Mouse (Mus musculus) inflammation-experienced regulatory T-cells, adult 16 weeks (primary cell): ENCODE data around the gene Rgp1. TPM values are rescaled to one million over a fixed set of nuclear protein-coding genes. Genes with fewer than 3 reads are reported as not detected.

Experiments used
- polyA plus RNA-seq: library from polyadenylated mRNA; unstranded; fragments of 100-300 nt; shearing (Covaris generic); gene quantifications from one replicate; pipeline ENCODE4 v1.2.1, GENCODE M21; 2017

Gene Rgp1
- 21.7 TPM for polyA plus RNA-seq

DNA sequence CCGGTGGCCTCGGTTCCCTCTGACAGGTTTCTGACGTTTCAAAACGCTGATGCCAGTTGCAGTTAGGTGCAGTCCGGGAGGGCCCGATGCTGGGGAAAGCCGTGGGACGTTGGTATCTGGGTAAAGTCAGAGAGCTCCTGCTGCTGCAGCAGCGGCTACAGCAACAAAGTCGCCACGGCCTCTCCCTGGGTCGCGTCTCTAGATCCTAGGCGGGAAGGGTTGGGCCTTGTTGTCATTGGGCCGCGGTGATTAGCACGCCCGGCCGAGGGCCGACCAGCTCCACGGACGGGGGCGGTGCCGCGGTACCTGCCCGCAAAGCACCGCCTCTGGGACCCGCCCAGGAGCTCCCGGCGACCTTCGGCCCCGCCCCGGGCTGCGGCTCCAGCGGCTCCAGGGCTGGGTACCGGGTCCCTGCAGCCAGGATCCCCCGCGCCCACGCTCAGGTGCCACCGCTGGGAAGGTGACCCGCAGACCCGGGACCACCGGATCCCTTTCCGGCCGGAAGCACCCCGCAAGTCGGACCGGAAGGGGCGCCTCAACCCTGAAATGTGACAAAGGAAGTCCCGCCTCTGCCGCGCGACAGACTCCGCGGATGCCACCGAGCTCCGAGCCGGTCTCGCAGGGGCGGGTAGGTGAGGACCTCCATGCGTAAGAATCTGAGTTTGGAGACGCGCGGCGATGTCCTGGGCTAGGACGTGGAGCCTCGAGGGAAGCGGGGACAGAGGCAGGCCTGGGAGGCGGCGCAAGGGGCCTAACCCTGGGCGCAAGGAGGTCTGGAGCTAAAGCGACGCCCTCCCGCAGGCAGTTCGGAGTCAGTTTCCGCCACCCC lies at the start of gene Rgp1, which contains the start of gene Gba2:
Gene Rgp1 (plus strand): TSS at position 340 of the 829 bp plus-strand sequence.
Gene Gba2 (minus strand): TSS at position 498 of the 829 bp plus-strand sequence.

DNA sequence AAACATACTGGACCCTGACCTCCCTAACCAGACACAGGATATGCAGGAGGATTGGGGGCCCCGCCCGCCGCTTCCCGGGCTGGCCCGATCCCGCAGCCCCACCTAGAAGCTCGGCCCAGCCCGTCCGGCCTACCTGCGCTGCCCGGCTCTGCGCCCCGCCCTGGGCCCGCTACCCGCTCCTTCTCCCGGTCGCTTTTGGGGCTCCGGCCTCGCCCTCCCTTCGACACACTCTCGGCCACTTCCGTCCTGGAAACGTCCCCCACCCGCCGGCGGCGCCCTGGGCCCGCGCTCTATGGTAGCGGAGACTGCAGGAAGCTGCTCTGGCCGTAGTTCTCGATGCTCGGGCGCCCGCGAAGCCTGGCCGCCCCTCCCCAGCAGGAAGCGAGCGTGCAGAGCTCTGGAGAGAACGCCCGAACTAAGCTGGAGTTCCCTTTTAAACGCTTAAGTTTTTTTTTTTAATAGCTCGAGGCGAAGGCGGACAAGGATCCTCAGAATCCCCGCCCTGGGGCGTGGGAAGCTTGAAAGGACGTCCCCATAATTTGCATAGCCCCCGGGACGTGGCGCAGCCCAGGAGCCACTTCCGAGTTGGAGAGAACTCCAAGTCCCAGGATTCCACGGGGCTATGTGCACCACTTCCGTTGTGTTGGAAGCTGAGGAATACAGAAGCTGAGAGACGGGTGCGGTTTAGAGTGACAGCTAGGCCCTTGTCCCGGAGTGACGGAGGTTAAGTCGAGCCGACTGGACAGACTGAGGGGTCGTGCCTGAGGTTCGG lies 16.3 kb upstream of the Rgp1 start, which contains the start of the genes Creb3 and Tln1:
Gene Creb3 (plus strand): TSS at position 336 of the 772 bp plus-strand sequence.
Gene Tln1 (minus strand): TSS at position 695 of the 772 bp plus-strand sequence.

DNA sequence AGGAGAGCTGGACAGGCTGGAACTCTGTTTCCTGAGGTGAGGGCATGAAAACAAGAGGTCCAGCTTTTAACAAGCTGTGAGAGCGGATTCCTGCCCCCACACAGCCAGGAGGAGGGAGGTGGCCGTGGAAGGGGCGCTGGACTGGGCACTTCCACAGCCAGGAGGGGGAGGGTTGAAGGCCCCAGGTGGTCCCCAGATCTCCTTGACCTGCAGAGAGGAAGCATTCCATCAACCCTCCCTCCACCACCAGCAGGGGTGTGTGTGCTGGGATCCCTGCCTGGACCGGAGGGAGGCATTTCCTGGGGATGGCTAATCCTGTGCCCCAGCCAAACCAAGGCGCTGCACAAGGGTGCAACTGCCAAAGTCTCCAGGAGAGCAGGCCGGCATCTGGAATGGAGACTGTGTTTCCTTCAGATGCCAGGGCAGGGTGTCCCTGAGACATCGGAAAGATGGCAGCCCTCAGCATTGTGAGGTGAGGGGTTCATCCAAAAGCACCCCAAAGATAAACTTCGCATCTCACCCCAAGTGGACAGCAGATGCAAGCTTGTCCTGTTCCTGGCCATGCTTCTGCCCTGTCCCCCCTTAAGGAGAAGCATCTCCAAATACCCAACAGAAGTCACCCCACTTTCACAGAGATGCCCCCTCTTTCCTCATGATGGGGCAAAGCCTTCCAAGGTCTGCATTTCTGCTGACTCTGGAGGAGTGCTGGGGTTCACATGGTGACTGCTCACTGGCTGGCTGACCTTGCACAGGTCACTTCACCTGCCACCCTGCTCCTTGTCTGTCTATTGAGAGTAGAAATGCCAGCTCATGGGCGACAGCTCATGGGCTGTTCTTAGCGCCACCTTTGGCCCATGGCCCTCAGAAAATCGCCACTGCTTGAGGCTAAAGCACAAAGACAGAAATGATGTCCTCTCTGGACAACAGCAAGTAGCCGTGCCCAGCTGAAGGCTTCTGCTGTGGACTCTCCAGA lies 6.2 kb downstream of the Rgp1 start, which contains the start of gene Msmp:
Gene Msmp (minus strand): TSS at position 51 of the 973 bp plus-strand sequence.

DNA sequence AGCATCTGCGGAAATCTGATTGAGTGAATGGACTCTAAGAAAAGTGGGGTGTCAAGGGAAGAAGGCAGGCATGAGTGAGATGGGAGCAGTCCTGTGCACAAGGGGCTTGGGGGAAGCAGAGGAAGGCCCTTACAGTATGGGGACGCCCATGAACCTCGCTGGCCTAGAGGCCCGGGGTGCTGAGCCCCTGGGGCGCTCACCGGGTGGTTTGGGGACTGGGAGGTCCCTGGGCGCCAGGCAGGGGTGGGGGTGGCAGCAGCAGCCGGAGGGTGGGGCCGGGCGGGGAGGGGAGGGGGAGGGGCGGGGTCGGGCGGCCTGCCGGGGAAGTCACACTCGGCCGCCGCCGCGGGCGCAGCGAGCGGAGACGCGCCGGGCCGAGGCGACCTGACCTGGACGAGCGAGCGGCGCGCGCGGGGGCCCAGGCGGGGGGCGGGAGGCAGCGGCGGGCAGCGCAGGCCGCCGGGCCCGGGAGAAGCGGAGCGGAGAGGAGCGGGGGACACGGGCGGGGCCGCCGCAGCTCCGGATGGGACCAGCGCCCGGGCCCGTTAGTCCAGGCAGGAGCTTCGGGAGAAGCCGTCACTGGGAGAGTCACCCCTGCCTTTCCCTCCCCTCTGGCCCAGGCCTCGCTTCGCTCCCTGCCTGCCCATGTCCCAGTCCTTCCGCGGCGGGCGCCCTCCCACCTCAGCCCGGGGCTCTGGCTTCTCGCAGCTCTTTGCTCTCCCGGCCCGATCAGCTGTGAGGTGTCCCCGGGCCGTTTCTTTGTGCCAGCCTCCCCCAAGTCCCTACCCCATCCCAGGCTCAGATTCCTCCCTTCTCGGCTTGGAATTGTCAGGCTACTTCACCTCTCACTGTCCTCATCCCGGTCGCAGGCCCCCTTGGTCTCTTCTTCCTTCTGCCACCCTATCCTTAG lies 52.8 kb downstream of the Rgp1 start, which contains the start of gene Npr2:
Gene Npr2 (plus strand): TSS at position 890 of the 910 bp plus-strand sequence.

Other genes starting within 250 kb of the Rgp1 start
- gene Rusc2, start 196.7 kb upstream of the Rgp1 start, polyA plus RNA-seq, result 0.22 TPM
- gene Fam166b, start 149.6 kb upstream of the Rgp1 start, polyA plus RNA-seq, result not detected
- gene Tesk1, start 136.8 kb upstream of the Rgp1 start, polyA plus RNA-seq, result 0.61 TPM
- gene Cd72, start 124.1 kb upstream of the Rgp1 start, polyA plus RNA-seq, result 85.9 TPM
- 156 TPM for gene Sit1, start 95.0 kb upstream of the Rgp1 start, polyA plus RNA-seq
- gene Ccdc107, start 85.8 kb upstream of the Rgp1 start, polyA plus RNA-seq, result 96.1 TPM
- gene Arhgef39, start 79.0 kb upstream of the Rgp1 start, polyA plus RNA-seq, result 6.2 TPM
- gene Car9, start 71.7 kb upstream of the Rgp1 start, polyA plus RNA-seq, result 1.0 TPM
- not detected for gene Tpm2, start 55.0 kb upstream of the Rgp1 start, polyA plus RNA-seq
- gene Creb3, start 16.4 kb upstream of the Rgp1 start, polyA plus RNA-seq, result 96.5 TPM
- gene Tln1, start 16.0 kb upstream of the Rgp1 start, polyA plus RNA-seq, result 397 TPM
- 35.9 TPM for gene Gba2, start 158 bp downstream of the Rgp1 start, polyA plus RNA-seq
- gene Msmp, start 5.8 kb downstream of the Rgp1 start, polyA plus RNA-seq, result 3.5 TPM
- not detected for gene Npr2, start 53.2 kb downstream of the Rgp1 start, polyA plus RNA-seq
- gene Spag8, start 74.9 kb downstream of the Rgp1 start, polyA plus RNA-seq, result 0.50 TPM
- gene Hint2, start 77.8 kb downstream of the Rgp1 start, polyA plus RNA-seq, result 79.8 TPM
- 0.89 TPM for gene Tmem8b, start 90.3 kb downstream of the Rgp1 start, polyA plus RNA-seq
- gene Fam221b, start 90.4 kb downstream of the Rgp1 start, polyA plus RNA-seq, result 1.2 TPM
- gene Olfr70, start 122.1 kb downstream of the Rgp1 start, polyA plus RNA-seq, result not detected
- gene Olfr71, start 131.5 kb downstream of the Rgp1 start, polyA plus RNA-seq, result not detected
- not detected for gene Hrct1, start 148.5 kb downstream of the Rgp1 start, polyA plus RNA-seq
- not detected for gene Spaar, start 151.3 kb downstream of the Rgp1 start, polyA plus RNA-seq
- not detected for gene Olfr159, start 192.3 kb downstream of the Rgp1 start, polyA plus RNA-seq
- gene Olfr156, start 245.2 kb downstream of the Rgp1 start, polyA plus RNA-seq, result not detected